Mouse (Mus musculus) heart, postnatal 0 days (tissue): Measurements from ENCODE around the gene Sik3. TPM values are rescaled to one million over a fixed set of nuclear protein-coding genes. Genes with fewer than 3 reads are reported as not detected.

Source experiments
- ATAC-seq: fragments of 200-750 bp; cut with Nextera tagmentation; 2 replicates; pipeline ENCODE4 v1.8.0; 2017; ENCODE audit warnings: low read depth, moderate number of reproducible peaks, moderate library complexity; ENCODE audit not compliant: insufficient read depth
- DNase-seq: peaks from one replicate; pipeline ENCODE4 v3.0.0-alpha.2; 2016; ENCODE audit warnings: low spot score
- H3K27ac ChIP-seq: fragments of 300-500 bp; sonication (generic); 2 replicates; pipeline ENCODE4 v1.5.1; 2014; ENCODE audit warnings: low read depth, mild to moderate bottlenecking
- H3K27me3 ChIP-seq: fragments of 300-500 bp; sonication (generic); 2 replicates; pipeline ENCODE4 v1.6.1; 2014; ENCODE audit warnings: low read length, mixed read lengths; ENCODE audit not compliant: control insufficient read depth, insufficient read depth
- H3K36me3 ChIP-seq: fragments of 300-500 bp; sonication (generic); replicated peaks from 2 replicates; pipeline ENCODE4 v1.6.1; 2014; ENCODE audit warnings: low read length, mixed read lengths; ENCODE audit not compliant: control insufficient read depth, insufficient read depth
- H3K4me1 ChIP-seq: fragments of 300-500 bp; sonication (generic); 2 replicates; pipeline ENCODE4 v1.6.1; 2014; ENCODE audit warnings: antibody characterized with exemption; ENCODE audit not compliant: control insufficient read depth, insufficient read depth
- H3K4me2 ChIP-seq: fragments of 300-500 bp; sonication (generic); 2 replicates; pipeline ENCODE4 v1.6.1; 2014; ENCODE audit warnings: low read depth, mild to moderate bottlenecking, low read length, moderate library complexity
- H3K4me3 ChIP-seq: fragments of 300-500 bp; sonication (generic); 2 replicates; pipeline ENCODE4 v1.5.1; 2014; ENCODE audit warnings: low read depth, low read length
- H3K9ac ChIP-seq: fragments of 300-500 bp; sonication (generic); replicated peaks from 2 replicates; pipeline ENCODE4 v1.6.1; 2014; ENCODE audit warnings: low read depth, low read length, mixed read lengths
- H3K9me3 ChIP-seq: fragments of 300-500 bp; sonication (generic); replicated peaks from 2 replicates; pipeline ENCODE4 v1.6.1; 2016; ENCODE audit warnings: low read length; ENCODE audit not compliant: control insufficient read depth
- CTCF ChIP-seq: IDR thresholded peaks from 2 replicates; pipeline ENCODE4 v1.5.1; 2016; ENCODE audit warnings: antibody characterized with exemption, control low read depth, low read depth
- EP300 ChIP-seq: IDR thresholded peaks from 2 replicates; pipeline ENCODE4 v1.6.1; 2016; ENCODE audit warnings: antibody characterized with exemption, low read depth
- WGBS: fragments of 180-500 bp; shearing (Covaris S2); extraction: QIAGEN DNeasy Blood & Tissue Kit; methylation state at CpG from one replicate; pipeline ENCODE4 v1.1.7; 2014; 5-methylcytosine and 5-hydroxymethylcytosine counted together
- polyA plus RNA-seq: library from polyadenylated mRNA; unstranded; fragments of >200 nt; fragmentation: Nextera tagmentation; extraction: Ambion mirVana; gene quantifications from 2 replicates; pipeline ENCODE4 v1.2.1, GENCODE M21; 2015
- total RNA-seq: library from RNA; depleted of rRNA; stranded (reverse); fragments of >200 nt; gene quantifications from 2 replicates; pipeline ENCODE4 v1.2.3, GENCODE M21; 2014; ENCODE audit warnings: low replicate concordance

The Sik3 gene
- total and polyA plus RNA-seq, 2 experiments from 2014 or later: 13.1 to 35.3 TPM

DNA sequence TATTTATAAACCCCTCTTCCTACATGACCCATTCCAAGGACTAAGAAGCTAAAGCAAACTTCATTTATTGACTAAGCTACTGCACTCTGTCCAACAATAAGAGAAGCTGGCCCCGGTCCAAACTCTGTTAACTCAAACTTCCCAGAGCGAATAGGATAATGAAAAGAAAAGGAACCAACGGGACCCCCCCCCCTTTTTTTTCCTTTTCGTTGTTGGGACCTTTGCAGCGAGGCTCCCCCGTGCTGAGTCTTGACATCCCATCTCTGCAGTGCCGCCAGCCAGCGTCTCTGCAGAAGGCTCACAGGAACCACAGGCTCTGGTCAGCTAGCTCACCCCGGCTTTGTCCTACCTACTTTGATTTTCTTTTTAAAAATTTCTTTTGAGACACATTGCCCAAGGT lies 3.2 kb downstream of the Sik3 start:
- Histone ChIP-seq H3K4me1 (peaks cover 39% of the 10 kb centered on the region), H3K4me3 (peak overlapping the region; percentile 15; the same call in 1 of the 2 replicates)

DNA sequence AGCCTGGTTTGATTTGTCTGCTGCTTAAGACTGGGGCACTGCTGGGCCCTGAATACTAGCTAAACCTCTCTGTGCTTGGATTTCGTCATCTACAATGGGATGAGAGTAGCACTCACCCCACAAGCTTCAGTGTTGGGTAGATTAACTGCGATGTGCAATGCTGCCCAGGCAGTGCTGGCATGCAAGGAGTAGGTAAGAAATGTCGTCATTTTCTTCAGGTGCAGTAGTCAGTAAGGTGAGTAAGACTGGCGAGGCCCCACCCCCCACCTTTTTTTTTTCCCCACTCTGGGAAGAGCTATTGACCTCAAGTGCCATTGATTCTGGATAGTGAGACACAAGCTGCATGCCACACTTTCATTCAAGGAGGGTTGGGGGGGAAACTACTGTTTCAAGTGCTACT lies 3.8 kb downstream of the Sik3 start:
- Histone ChIP-seq H3K9ac (no peak overlapping the region), H3K4me1 (peaks cover 39% of the 10 kb centered on the region), H3K4me2 (peak overlapping the region; percentile 72; the same call in 1 of the 2 replicates), H3K4me3 (no peak overlapping the region), H3K36me3 (peaks cover 10% of the 10 kb centered on the region), H3K9me3 (no peaks in the 10 kb centered on the region), H3K27me3 (no peaks in the 10 kb centered on the region), H3K27ac (peak overlapping the region; percentile 99)
- TF ChIP-seq EP300 (no peak), CTCF (no peak)
- 71% methylated on average over 4 of the region's 4 CpGs for WGBS
- no peak for ATAC-seq
- DNase-seq: no peak

More for the DNA sequence above, 3.2 kb downstream of the Sik3 start:
- TF ChIP-seq CTCF (no peak), EP300 (no peak)
- 29% methylated on average over 9 of the region's 9 CpGs for WGBS
- peak overlapping the region; percentile 2 for H3K9ac ChIP-seq
- H3K27me3 ChIP-seq: no peaks in the 10 kb centered on the region
- H3K36me3 ChIP-seq: peaks cover 6% of the 10 kb centered on the region; the same call in 1 of the 2 replicates
- peak overlapping the region; percentile 72 for H3K4me2 ChIP-seq
- ATAC-seq: no peak
- H3K9me3 ChIP-seq: no peaks in the 10 kb centered on the region
- H3K27ac ChIP-seq: peak overlapping the region; percentile 99
- DNase-seq: no peak

- WGBS: 75% methylated on average over 6 of the region's 6 CpGs
- Histone ChIP-seq H3K27me3 (no peaks in the 10 kb centered on the region), H3K27ac (no peak overlapping the region), H3K36me3 (peaks cover 12% of the 10 kb centered on the region), H3K9ac (no peak overlapping the region), H3K9me3 (no peaks in the 10 kb centered on the region), H3K4me2 (no peak overlapping the region), H3K4me1 (peaks cover 32% of the 10 kb centered on the region), H3K4me3 (no peak overlapping the region)
- no peak for ATAC-seq
- no peak for TF ChIP-seq EP300
- no peak for TF ChIP-seq CTCF
- no peak for DNase-seq
Measured at GRCm38 (mm10) chr9:46018316-46018715, 5.7 kb downstream of the Sik3 start.

DNA sequence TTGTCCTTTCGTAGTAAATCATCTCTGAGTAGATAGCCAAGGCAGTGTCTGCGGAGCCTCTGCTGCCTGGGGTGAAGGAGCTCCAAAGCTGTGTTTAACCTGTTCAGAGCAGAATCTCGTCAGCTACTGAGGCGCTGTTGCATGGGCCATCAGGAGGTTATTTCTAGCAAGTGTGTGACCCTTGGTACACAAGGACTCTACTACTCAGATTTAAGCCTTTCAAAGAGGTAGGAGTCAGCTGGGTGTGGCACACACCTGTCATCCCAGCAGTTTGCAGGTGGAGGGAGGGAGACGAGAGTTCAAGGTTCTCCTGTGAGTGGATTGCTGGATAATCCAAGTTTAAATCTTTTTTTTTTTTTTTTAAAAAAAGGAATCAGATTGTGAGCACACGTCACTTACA lies 7.4 kb downstream of the Sik3 start:
- peaks cover 21% of the 10 kb centered on the region for H3K4me1 ChIP-seq
- H3K9me3 ChIP-seq: no peaks in the 10 kb centered on the region
- no peaks in the 10 kb centered on the region for H3K27me3 ChIP-seq
- 75% methylated on average over 6 of the region's 6 CpGs for WGBS
- H3K36me3 ChIP-seq: peaks cover 12% of the 10 kb centered on the region
- no peak overlapping the region for H3K9ac ChIP-seq
- H3K4me3 ChIP-seq: no peak overlapping the region
- no peak overlapping the region for H3K27ac ChIP-seq
- H3K4me2 ChIP-seq: no peak overlapping the region
- TF ChIP-seq EP300 (no peak), CTCF (no peak)
- DNase-seq (no peak), ATAC-seq (no peak)

DNA sequence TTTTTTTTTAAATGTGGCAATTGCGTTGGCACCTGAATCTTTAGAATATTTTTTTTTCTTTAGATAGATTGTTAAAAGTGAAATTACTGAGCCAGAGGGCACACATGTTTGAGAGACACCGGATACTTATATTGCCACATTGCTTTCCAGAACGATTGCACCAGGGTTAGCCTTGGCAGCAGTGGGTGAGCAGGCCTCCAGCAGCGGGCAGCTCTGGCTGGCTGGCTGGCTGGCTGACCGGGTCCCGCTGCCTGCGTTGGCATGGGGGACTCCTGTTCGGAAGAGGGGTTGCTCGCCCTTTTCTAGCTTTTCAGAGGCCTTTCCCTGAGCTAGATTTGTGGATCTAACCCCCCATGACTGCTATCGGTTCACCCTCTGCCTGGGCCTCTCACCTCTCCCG lies 11.0 kb downstream of the Sik3 start:
- WGBS: 93% methylated on average over 11 of the region's 11 CpGs
- Histone ChIP-seq H3K4me3 (no peak overlapping the region), H3K36me3 (peaks cover 12% of the 10 kb centered on the region), H3K4me2 (no peak overlapping the region), H3K27ac (no peak overlapping the region), H3K9ac (no peak overlapping the region), H3K9me3 (no peaks in the 10 kb centered on the region), H3K4me1 (0 out of 2 replicates have a peak, but pooled peaks cover 5% of the 10 kb centered on the region), H3K27me3 (no peaks in the 10 kb centered on the region)
- TF ChIP-seq CTCF (no peak), EP300 (no peak)
- ATAC-seq (no peak), DNase-seq (no peak)

DNA sequence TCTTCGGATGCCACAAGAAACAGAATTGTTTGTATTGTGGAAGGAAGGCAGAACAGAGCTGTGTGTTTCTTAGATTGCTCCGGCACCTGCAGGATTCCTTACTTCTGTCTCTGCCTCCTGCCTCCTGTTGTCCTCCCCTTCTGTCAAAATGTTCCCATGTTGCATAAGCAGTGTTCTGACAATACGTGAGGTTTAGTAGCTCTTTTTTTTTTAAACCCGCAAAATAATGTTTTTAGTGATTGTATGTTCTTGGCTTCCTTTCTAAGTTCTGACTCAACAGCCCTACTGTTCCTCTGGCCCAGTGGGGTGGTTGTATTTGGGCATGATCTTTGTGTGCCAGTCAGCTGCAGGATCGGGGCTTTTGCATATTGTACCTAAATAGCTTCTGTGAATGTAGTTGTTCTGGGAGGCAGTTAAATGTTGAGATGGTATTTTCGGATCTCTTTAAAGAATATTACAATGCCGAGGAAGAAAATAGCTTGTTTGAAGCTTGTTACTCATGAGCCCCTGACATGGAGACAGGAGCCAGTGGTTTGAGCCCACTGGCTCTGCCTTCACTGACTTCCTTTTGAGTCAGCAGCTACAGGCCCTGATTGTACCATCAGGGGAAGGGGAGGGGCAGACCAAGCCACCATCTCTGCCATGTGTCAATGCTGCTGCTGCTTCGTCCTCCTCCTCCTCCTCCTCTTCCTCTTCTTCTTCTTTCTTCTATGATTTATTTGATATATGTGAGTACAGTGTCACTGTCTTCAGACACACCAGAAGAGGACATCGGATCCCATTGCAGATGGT lies 13.6 kb downstream of the Sik3 start:
- Histone ChIP-seq H3K4me2 (no peak overlapping the region), H3K4me3 (no peak overlapping the region), H3K27ac (no peak overlapping the region), H3K9me3 (no peaks in the 10 kb centered on the region), H3K36me3 (peaks cover 7% of the 10 kb centered on the region; the same call in 1 of the 2 replicates), H3K4me1 (peaks cover 15% of the 10 kb centered on the region), H3K27me3 (no peaks in the 10 kb centered on the region), H3K9ac (no peak overlapping the region)
- 85% methylated on average over 9 of the region's 9 CpGs for WGBS
- DNase-seq (no peak), ATAC-seq (no peak)
- TF ChIP-seq EP300 (no peak), CTCF (no peak)
